Mouse (Mus musculus) embryonic facial prominence, embryonic 13.5 days (tissue): Measurements from ENCODE around the gene Pigk. TPM values are rescaled to one million over a fixed set of nuclear protein-coding genes. Genes with fewer than 3 reads are reported as not detected.

Experiments
- ATAC-seq: fragments of 200-750 bp; cut with Nextera tagmentation; 2 replicates; pipeline ENCODE4 v1.8.0; 2017; ENCODE audit warnings: low read depth; ENCODE audit not compliant: insufficient number of reproducible peaks, insufficient read depth, low FRiP score, low TSS enrichment
- H3K27ac ChIP-seq: fragments of 300-500 bp; sonication (generic); 2 replicates; pipeline ENCODE4 v1.5.1; 2015; ENCODE audit warnings: moderate library complexity, mild to moderate bottlenecking, inconsistent platforms
- H3K27me3 ChIP-seq: fragments of 300-500 bp; sonication (generic); 2 replicates; pipeline ENCODE4 v1.6.1; 2015; ENCODE audit warnings: mild to moderate bottlenecking, inconsistent platforms
- H3K36me3 ChIP-seq: fragments of 300-500 bp; sonication (generic); 2 replicates; pipeline ENCODE4 v1.6.1; 2015; ENCODE audit warnings: mild to moderate bottlenecking, inconsistent platforms
- H3K4me1 ChIP-seq: fragments of 300-500 bp; sonication (generic); 2 replicates; pipeline ENCODE4 v1.6.1; 2015; ENCODE audit warnings: inconsistent platforms
- H3K4me2 ChIP-seq: fragments of 300-500 bp; sonication (generic); 2 replicates; pipeline ENCODE4 v1.6.1; 2015; ENCODE audit warnings: moderate library complexity, mild to moderate bottlenecking, inconsistent platforms
- H3K4me3 ChIP-seq: fragments of 300-500 bp; sonication (generic); 2 replicates; pipeline ENCODE4 v1.5.1; 2015; ENCODE audit warnings: mild to moderate bottlenecking, inconsistent platforms
- H3K9ac ChIP-seq: fragments of 300-500 bp; sonication (generic); 2 replicates; pipeline ENCODE4 v1.6.1; 2015; ENCODE audit warnings: mild to moderate bottlenecking, inconsistent platforms
- H3K9me3 ChIP-seq: fragments of 300-500 bp; sonication (generic); 2 replicates; pipeline ENCODE4 v1.6.1; 2016; ENCODE audit warnings: inconsistent platforms
- WGBS: fragments of 180-500 bp; shearing (Covaris S2); methylation state at CpG from one replicate; pipeline ENCODE4 v1.1.7; 2015; ENCODE audit warnings: mixed read lengths; 5-methylcytosine and 5-hydroxymethylcytosine counted together
- polyA plus RNA-seq: library from polyadenylated mRNA; unstranded; fragments of >200 nt; fragmentation: Nextera tagmentation; extraction: Ambion mirVana; gene quantifications from 2 replicates; pipeline ENCODE4 v1.2.1, GENCODE M21; 2015

Gene Pigk
- polyA plus RNA-seq, 1 experiment from 2014 or later, result 52.4 TPM

GRCm38 (mm10) chr3:152756896-152757295 is 43.0 kb downstream of the Pigk start:
- Histone ChIP-seq H3K36me3 (peaks cover 7% of the 10 kb centered on the region; the same call in 1 of the 2 replicates), H3K4me1 (peaks cover 44% of the 10 kb centered on the region), H3K27me3 (no peaks in the 10 kb centered on the region), H3K9me3 (no peaks in the 10 kb centered on the region), H3K9ac (no peak overlapping the region), H3K27ac (no peak overlapping the region), H3K4me2 (no peak overlapping the region), H3K4me3 (no peak overlapping the region)
- 43% methylated on average over 2 of the region's 2 CpGs for WGBS
- ATAC-seq, result no peak

GRCm38 (mm10) chr3:152757464-152758393 is 43.8 kb downstream of the Pigk start:
- Histone ChIP-seq H3K27me3 (no peaks in the 10 kb centered on the region), H3K4me2 (no peak overlapping the region), H3K4me1 (peaks cover 44% of the 10 kb centered on the region), H3K27ac (peak overlapping the region; percentile 44), H3K4me3 (no peak overlapping the region), H3K36me3 (no peaks in the 10 kb centered on the region), H3K9ac (no peak overlapping the region), H3K9me3 (no peaks in the 10 kb centered on the region)
- no peak for ATAC-seq
- 70% methylated on average over 12 of the region's 12 CpGs for whole genome bisulfite sequencing

- Histone ChIP-seq H3K36me3 (no peaks in the 10 kb centered on the region), H3K4me1 (peaks cover 51% of the 10 kb centered on the region), H3K9ac (no peak overlapping the region), H3K9me3 (no peaks in the 10 kb centered on the region), H3K27ac (peak overlapping the region; percentile 22; the same call in 1 of the 2 replicates), H3K27me3 (no peaks in the 10 kb centered on the region), H3K4me3 (no peak overlapping the region), H3K4me2 (no peak overlapping the region)
- WGBS, result 44% methylated on average over 15 of the region's 15 CpGs
- ATAC-seq, result no peak
Observed at GRCm38 (mm10) chr3:152758500-152759032, 44.7 kb downstream of the Pigk start.

- no peak overlapping the region for H3K4me2 ChIP-seq
- 26% methylated on average over 7 of the region's 7 CpGs for WGBS
- peaks cover 58% of the 10 kb centered on the region for H3K4me1 ChIP-seq
- no peaks in the 10 kb centered on the region for H3K27me3 ChIP-seq
- H3K9me3 ChIP-seq, result no peaks in the 10 kb centered on the region
- peak overlapping the region; percentile 58 for H3K27ac ChIP-seq
- ATAC-seq, result no peak
- H3K36me3 ChIP-seq, result no peaks in the 10 kb centered on the region
- no peak overlapping the region for H3K9ac ChIP-seq
- no peak overlapping the region for H3K4me3 ChIP-seq
Observed at GRCm38 (mm10) chr3:152761116-152761515, 47.2 kb downstream of the Pigk start.

GRCm38 (mm10) chr3:152761661-152762060 is 47.8 kb downstream of the Pigk start:
- Histone ChIP-seq H3K9me3 (no peaks in the 10 kb centered on the region), H3K4me1 (peaks cover 58% of the 10 kb centered on the region), H3K36me3 (no peaks in the 10 kb centered on the region), H3K27me3 (no peaks in the 10 kb centered on the region), H3K9ac (no peak overlapping the region), H3K4me2 (no peak overlapping the region), H3K27ac (no peak overlapping the region), H3K4me3 (no peak overlapping the region)
- no peak for ATAC-seq
- 87% methylated on average over 8 of the region's 8 CpGs for WGBS

GRCm38 (mm10) chr3:152762302-152762701 is 48.4 kb downstream of the Pigk start:
- no peaks in the 10 kb centered on the region for H3K9me3 ChIP-seq
- H3K27me3 ChIP-seq, result no peaks in the 10 kb centered on the region
- H3K27ac ChIP-seq, result no peak overlapping the region
- H3K4me3 ChIP-seq, result no peak overlapping the region
- WGBS, result 83% methylated on average over 8 of the region's 8 CpGs
- ATAC-seq, result no peak
- H3K9ac ChIP-seq, result no peak overlapping the region
- no peak overlapping the region for H3K4me2 ChIP-seq
- peaks cover 52% of the 10 kb centered on the region for H3K4me1 ChIP-seq
- H3K36me3 ChIP-seq, result no peaks in the 10 kb centered on the region

GRCm38 (mm10) chr3:152763139-152763882 is 49.4 kb downstream of the Pigk start:
- no peaks in the 10 kb centered on the region for H3K9me3 ChIP-seq
- 42% methylated on average over 26 of the region's 26 CpGs for WGBS
- peak overlapping the region; percentile 25 for H3K4me3 ChIP-seq
- no peaks in the 10 kb centered on the region for H3K27me3 ChIP-seq
- no peak overlapping the region for H3K27ac ChIP-seq
- no peak for ATAC-seq
- H3K36me3 ChIP-seq, result peaks cover 8% of the 10 kb centered on the region
- H3K4me2 ChIP-seq, result peak overlapping the region; percentile 55
- H3K4me1 ChIP-seq, result peaks cover 43% of the 10 kb centered on the region
- H3K9ac ChIP-seq, result peak overlapping the region; percentile 57

GRCm38 (mm10) chr3:152764516-152765312 is 50.8 kb downstream of the Pigk start:
- H3K36me3 ChIP-seq, result peaks cover 14% of the 10 kb centered on the region
- no peak overlapping the region for H3K4me3 ChIP-seq
- H3K27me3 ChIP-seq, result no peaks in the 10 kb centered on the region
- H3K27ac ChIP-seq, result no peak overlapping the region
- H3K9me3 ChIP-seq, result no peaks in the 10 kb centered on the region
- ATAC-seq, result no peak
- H3K9ac ChIP-seq, result no peak overlapping the region
- peaks cover 29% of the 10 kb centered on the region for H3K4me1 ChIP-seq
- no peak overlapping the region for H3K4me2 ChIP-seq
- 74% methylated on average over 8 of the region's 8 CpGs for WGBS

- no peak overlapping the region for H3K9ac ChIP-seq
- ATAC-seq, result no peak
- H3K4me3 ChIP-seq, result no peak overlapping the region
- H3K4me2 ChIP-seq, result no peak overlapping the region
- H3K27me3 ChIP-seq, result no peaks in the 10 kb centered on the region
- peaks cover 22% of the 10 kb centered on the region for H3K4me1 ChIP-seq
- H3K36me3 ChIP-seq, result peaks cover 14% of the 10 kb centered on the region
- WGBS, result 68% methylated on average over 11 of the region's 11 CpGs
- no peaks in the 10 kb centered on the region for H3K9me3 ChIP-seq
- H3K27ac ChIP-seq, result 0 out of 2 replicates have a peak overlapping the region, but pooled peaks have one; percentile 28
Observed at GRCm38 (mm10) chr3:152767485-152767884, 53.6 kb downstream of the Pigk start.

- Histone ChIP-seq H3K27me3 (no peaks in the 10 kb centered on the region), H3K9me3 (no peaks in the 10 kb centered on the region), H3K4me2 (no peak overlapping the region), H3K36me3 (peaks cover 14% of the 10 kb centered on the region), H3K4me3 (no peak overlapping the region), H3K27ac (no peak overlapping the region), H3K4me1 (peaks cover 12% of the 10 kb centered on the region), H3K9ac (no peak overlapping the region)
- WGBS, result 40% methylated on average over 6 of the region's 6 CpGs
- no peak for ATAC-seq
Observed at GRCm38 (mm10) chr3:152770056-152770455, 56.2 kb downstream of the Pigk start.

GRCm38 (mm10) chr3:152776363-152776762 is 62.5 kb downstream of the Pigk start:
- Histone ChIP-seq H3K27ac (no peak overlapping the region), H3K36me3 (no peaks in the 10 kb centered on the region), H3K4me1 (peaks cover 7% of the 10 kb centered on the region; the same call in 1 of the 2 replicates), H3K4me2 (no peak overlapping the region), H3K4me3 (no peak overlapping the region), H3K9me3 (no peaks in the 10 kb centered on the region), H3K27me3 (no peaks in the 10 kb centered on the region), H3K9ac (no peak overlapping the region)
- no peak for ATAC-seq
- 81% methylated on average over 6 of the region's 6 CpGs for WGBS
